Mouse (Mus musculus) regulatory T cell (primary cell): ENCODE results near the gene Gm21987.

ENCODE experiments used
- in situ Hi-C: fragments of 300-600 bp; cut with MboI, MseI; formaldehyde crosslinking; loops from one replicate; pipeline ENCODE4 v1.15.1; 2025; ENCODE audit warnings: high pct_unique_total_duplicates

The Gm21987 gene

DNA sequence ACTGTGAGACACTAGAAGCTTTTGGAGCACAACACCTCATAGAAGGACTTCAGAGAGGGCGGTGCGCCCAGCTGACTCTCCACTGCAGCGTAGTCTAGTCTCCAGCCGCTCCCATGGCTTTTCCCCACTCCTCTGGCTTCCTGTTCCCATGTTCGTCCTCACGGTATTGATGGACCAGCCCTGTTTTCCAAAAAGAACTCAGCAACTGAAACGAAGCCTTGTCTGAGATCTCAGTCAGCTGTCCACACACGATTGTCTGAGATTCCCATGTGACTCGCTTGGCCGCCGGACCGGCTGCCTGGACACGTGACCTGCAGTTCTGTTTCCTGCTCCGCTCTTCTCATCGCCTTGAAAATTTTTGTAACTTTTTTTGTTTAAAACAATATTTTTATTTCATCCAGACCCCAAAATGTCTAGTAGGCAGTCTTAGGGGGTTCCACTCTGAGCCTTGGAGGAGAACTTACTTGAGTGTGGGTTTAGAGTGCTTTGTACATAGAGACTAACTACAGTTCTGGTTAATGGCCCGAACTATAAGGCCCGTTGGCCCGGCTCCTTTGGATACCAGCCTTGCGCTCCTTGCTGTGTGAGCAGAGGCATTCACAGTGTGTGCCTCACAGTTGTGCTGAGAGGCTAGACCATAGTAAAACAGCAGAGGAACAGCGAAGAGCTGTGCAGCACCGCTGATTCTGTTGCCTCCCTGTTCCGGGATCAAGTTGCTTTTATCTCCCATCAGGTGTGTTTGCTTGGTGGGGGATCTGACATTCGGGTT lies 45.5 kb downstream of the Gm21987 start:
- in situ Hi-C loops = no loop called here

DNA sequence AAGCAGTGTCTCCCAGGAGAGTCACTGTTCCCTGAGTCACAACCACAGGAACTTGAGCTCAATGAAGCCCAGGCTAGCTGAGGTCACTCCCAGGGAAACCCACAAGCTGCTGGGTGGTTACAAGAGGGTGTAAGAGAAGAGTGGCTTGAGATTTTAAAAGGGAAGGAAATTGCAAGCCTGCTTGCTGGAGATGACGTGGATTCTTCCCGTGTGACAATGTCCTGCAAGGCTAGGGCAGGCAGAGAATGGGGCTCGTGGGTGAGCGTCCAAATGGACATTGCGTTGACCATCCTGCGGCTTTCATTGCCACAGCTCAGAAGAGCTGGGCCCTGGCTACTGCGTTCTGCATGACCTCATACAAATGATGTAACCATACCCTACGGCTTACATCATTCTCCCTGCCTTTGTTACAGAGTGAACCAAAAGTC lies 47.4 kb downstream of the Gm21987 start:
- in situ Hi-C loops = no loop called here

DNA sequence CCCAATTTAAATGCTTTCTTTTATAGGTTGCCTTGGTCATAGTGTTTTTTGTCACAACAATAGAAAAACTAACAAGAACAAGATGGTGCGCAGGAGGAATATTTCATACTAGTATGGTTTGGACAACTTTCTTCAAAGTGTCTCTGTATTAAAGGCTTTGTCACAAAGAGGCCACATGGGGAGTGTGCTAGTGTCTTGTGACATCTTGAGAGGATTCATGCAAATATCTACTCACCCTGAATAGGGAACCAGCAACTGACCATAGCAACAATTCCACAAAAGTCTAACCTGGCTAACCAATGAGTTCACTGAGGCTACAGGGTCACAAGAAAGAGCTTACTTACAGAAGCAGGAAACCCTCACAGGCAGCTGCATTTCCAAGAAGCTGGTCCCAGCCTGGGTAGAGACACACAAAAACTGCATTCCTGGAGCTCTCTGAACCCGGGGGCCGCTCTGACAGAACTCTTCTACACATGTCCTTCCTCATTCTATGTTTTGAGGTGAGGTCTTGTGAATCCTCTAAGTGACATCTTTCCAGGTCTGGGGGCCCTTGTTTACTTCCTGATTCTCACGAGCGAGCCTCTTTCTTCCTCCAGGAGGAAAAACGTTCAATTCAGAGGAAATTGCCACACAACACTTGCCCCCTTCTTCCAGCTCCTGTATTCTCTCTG lies 48.4 kb downstream of the Gm21987 start:
- in situ Hi-C loops = no loop called here

DNA sequence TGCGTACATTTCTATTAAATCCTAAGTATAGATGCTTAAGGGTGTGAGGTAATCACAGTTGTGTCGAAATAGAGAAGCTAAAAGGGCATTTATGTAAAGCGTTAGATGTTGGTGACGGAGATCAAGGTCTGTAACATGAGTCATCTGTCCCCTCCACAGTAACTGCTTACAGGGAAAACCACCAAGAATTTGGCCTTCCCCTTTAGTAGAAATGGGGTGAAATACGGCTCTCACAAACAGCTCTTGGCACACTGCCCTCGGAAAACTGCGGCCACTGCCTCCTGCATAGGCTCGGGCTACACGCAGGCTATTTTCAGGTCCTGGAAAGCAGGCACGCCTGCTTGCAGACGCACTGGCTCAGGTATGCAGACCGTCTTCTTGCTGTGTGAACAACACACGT lies 49.3 kb downstream of the Gm21987 start:
- in situ Hi-C loops = no loop called here

DNA sequence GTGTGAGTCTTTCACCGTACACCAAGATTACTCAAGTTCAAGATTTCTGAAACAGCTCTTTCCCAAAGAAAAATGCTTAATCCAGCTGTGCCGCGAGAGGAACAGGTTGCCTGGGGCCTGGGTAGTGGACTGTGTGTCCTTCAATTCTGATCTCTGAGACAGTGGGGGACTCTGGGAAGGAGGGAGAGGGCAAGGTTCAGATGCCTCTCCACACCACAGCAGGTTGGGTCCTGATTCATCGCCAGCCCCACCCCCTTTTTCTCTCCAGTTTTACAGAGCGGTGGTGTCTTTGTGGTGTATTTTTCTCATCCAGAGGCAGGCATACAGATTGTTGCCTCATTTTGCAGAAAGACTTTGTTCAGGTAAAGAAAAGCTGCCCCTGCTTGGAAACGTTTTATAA lies 51.4 kb downstream of the Gm21987 start:
- in situ Hi-C loops = no loop called here

DNA sequence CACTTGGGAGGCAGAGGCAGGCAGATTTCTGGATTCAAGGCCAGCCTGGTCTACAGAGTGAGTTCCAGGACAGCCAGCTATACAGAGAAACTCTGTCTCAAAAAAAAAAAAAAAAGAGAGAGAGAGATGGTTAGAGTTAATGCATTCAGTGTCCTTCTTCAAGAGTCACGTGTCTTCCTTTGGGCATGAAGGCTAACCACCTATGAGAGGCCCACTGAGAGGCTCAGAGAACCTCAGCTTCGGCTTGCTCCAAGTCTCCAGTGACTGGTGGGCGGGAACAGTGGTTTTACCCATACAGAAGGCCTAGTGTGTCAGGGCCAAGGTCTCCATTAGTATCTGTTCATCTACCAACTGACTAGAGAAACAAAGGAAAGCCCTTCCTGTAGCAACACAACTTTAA lies 52.2 kb downstream of the Gm21987 start:
- in situ Hi-C loops = no loop called here

DNA sequence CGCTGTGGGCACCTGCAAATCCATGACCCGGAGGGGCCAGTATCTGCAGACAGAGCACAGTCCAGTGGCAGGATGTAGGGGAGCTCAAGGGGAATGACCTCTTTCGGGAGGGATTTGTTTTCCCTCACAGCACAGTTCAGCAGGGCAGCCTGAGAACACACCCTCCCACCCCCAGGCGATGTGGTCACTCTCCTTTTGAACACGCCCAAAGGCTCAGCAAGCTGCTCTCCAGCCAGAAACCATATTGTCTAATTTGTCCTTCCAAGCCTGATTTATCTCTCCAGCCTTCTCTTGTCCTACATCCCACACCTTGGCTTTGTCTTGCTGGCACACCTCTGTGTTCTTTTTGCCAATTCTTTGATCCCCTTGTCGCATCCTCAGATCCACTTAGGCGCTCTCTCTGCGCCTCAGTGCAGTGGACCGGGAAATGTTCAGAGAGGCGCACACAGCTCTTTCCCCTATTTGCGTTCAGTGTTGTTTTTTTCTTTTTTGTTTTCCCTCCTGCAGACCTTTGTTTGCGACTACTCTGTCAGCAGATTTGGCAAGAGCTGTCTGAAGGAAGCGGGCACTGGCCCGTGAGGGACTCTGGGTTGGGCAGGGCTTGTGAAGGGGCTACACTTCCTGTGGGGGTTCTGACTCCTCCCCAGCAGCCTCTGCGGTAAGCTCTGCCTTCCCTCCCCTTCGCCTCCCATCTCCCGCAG lies 52.8 kb downstream of the Gm21987 start:
- in situ Hi-C loops = loop anchor here (5.0 kb wide), 1 partner anchor 47 kb away; no protein-coding TSS in a partner anchor

DNA sequence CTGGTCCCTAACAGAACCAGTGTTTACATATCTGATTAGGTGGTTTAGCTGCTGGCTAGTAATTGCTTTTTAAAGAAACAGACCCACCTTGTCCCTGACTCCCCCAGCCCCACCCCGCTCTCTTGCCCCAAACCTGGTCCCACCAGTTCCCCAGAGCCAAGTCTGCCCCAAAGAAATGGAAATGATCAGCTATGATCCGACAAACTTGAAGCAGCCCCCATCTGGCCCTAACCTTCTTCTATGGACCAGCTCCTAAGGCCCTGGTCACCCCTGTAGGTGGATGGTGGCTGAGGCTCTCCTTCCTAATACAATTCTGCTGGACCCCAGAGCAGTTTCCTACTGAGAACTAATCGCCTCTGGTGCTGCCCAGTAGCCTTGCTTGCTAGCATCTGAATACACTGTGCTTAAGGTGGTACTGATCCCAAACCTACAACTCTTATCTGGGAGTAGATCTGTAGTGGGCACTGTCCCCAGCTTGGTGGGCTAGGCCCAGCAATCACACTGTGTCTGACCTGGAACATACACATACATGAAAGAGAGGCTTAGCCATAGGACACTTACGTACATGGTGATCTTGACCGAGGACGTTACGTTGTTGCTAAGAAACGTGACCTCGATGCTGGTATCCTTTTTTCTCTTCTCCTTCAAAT lies 53.6 kb downstream of the Gm21987 start:
- in situ Hi-C loops = loop anchor here (5.0 kb wide), 1 partner anchor 48 kb away; no protein-coding TSS in a partner anchor

DNA sequence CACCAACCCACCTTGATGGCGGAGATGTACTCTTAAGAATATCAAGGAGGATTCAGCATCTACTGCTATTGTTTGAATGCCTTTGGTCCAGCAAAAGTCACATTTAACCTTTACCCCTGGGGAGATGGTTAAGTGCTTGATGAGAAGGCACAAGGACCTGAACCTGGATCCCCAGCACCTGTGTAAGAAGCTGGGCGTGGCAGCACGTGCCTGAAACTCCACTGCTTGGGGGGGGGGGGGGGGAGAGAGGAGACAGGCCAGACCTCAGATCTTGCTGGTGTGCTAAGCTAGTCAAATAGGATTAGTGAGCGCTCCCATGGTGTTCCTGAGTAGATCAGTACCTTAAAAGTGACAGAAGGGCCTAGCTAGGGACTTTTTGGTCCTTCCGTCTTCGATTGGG lies 54.6 kb downstream of the Gm21987 start:
- in situ Hi-C loops = loop anchor here (5.0 kb wide), 1 partner anchor 49 kb away; no protein-coding TSS in a partner anchor

DNA sequence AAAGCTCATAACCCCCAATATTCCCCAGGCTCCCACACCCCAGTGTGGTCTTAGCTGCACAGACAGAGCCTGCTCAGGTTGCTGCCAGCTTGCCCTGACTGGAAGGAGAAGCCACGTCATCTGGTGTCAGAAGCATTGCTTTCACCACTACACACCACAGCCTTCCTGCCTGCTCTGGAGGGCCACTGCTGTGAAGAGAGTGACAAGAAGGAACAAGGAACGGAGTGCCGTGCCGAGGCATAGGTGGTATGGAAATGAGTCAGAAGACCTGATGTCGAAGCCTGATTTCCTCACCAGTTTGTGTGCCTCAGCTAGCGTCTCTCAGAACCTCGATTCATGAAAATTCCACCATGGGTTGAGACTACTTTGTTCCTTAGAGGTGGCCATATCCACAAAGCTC lies 56.8 kb downstream of the Gm21987 start:
- in situ Hi-C loops = loop anchor here (5.0 kb wide), 1 partner anchor 51 kb away; no protein-coding TSS in a partner anchor

DNA sequence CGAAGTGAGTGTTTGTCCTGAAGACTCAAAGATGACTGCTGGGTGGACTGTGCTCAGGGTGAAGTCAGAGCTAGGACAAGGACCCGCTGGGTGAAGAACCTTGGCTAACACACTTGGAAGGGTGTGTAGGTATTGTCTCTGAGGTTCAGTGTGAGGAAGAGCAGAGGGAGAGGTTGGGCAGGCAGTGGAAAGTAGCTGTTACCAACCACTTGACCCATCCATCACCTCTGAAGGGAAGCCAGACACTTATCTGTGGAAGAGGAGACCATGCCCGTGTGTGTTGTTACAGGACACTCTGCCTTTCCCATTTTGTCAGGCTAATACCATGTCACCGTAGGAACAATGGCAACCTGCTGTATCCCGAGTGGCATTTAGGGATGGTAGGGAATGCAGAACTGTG lies 59.5 kb downstream of the Gm21987 start:
- in situ Hi-C loops = loop anchor here (5.0 kb wide), 1 partner anchor 41 kb away; no protein-coding TSS in a partner anchor

DNA sequence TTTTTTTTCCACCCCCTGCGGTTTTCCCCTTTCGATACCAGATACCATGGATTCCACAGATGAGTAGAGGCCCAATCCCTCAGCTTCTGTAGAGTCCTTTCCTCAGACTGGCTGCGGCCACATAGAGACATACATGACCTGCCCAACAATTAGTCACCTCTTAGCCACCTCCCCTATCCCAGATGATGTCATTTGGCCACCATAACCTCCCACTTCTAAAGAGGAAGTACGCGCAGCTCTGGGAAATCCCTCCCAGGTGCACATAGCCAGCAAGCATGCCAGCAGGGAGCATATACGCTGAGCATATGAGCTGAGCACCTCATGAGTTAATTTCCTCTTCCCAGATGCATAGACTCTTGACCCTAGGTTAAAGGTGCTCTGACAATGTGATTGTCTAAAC lies 59.9 kb downstream of the Gm21987 start:
- in situ Hi-C loops = loop anchor here (5.0 kb wide), 1 partner anchor 41 kb away; no protein-coding TSS in a partner anchor

DNA sequence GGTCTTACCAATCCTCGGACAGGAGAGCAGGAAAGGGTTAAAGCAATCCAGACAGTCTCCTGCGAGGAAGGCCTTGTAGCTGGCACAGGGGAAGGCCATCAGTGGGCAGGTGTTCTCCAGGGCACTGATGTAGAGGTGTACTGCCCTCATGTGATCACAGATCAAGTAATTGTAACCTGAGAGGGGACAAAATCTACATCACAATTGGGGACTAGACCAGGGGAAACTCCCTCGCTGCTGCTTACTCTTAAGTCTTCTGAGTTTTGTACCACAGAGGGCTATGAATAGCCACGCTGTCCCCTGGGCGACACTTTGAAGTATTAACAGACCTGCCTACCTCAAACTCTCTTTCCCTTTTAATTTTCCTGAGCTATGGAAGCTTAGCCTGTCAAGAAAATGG lies 60.7 kb downstream of the Gm21987 start:
- in situ Hi-C loops = loop anchor here (5.0 kb wide), 1 partner anchor 40 kb away; no protein-coding TSS in a partner anchor

DNA sequence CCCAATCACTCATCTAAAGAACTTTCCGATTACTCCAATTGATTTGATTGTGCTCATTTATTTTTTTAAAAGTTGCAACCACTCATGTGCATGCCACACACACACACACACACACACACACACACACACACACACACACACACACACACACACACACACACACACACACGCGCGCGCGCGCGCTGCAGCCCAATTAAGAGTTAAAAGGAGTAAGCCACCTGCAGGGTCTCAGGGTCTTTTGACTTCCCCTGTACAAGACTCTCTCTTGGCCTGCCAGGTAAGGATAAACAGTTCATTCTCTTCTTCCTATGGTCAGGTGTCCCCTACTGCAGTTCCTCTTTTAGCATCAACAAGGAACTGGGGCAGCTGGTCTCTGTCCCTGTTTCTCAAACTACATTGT lies 61.6 kb downstream of the Gm21987 start:
- in situ Hi-C loops = loop anchor here (5.0 kb wide), 1 partner anchor 39 kb away; no protein-coding TSS in a partner anchor
